Mouse (Mus musculus) heart, postnatal 10 days (tissue): ENCODE measurements around the gene Ptpn9. TPM values are rescaled to one million over a fixed set of nuclear protein-coding genes. Genes with fewer than 3 reads are reported as not detected.

Experiments
- DNase-seq, 2 experiments: peaks; one replicate each; pipeline ENCODE4 v3.0.0; 2021
- intact Hi-C: fragments of 180-260 bp; cut with DNase I; formaldehyde crosslinking; loops from one replicate; pipeline ENCODE4 v1.15.1; 2025
- total RNA-seq, 2 experiments: library from RNA; stranded (reverse); gene quantifications; 2 replicates each; pipeline ENCODE4 v1.2.3; 2021

The Ptpn9 gene
- total RNA-seq, 2 experiments from 2014 or later: 21.2 to 21.8 TPM

DNA sequence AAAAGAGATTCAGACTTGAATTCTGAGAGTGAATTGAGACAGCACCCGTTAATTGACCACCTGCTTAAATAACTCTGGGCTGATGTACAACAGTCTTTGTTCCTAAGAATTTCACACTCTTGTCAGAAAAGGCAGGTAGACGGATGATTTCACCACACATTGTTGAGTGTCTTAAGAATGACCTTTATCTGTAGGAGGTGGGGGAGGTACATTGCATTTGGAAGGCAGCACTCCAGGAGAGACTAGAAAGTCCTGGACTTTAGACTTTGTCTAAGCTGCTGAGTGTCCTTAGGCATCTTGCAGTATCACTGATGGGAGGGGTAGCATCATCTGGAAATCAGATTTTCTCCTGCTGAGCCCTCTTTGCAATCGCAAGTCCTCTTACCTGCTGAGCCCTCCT, 87.5 kb downstream of the Ptpn9 start:
- intact Hi-C loops: no loop called here
- DNase-seq: no peak

Other genes starting within 250 kb of the Ptpn9 start
- gene Lingo1, start 198.5 kb upstream of the Ptpn9 start, total RNA-seq: 1 to 10 TPM; 2.1 to 2.3 TPM
- gene Odf3l1, start 130.2 kb upstream of the Ptpn9 start, total RNA-seq: under 1 TPM in 1 of 2 experiments, not detected in 1; 0.32 TPM
- 10 to 100 TPM; 42.6 to 43.4 TPM for gene Cspg4, start 129.9 kb upstream of the Ptpn9 start, total RNA-seq
- gene Snx33, start 66.6 kb upstream of the Ptpn9 start, total RNA-seq: 10 to 100 TPM; 11.5 to 13.1 TPM
- gene Imp3, start 57.4 kb upstream of the Ptpn9 start, total RNA-seq: 10 to 100 TPM; 45.5 to 48.7 TPM
- 1 to 10 TPM; 8.8 to 9.1 TPM for gene Snupn, start 44.0 kb upstream of the Ptpn9 start, total RNA-seq
- 10 to 100 TPM; 33.6 to 46.7 TPM for gene Sin3a, start 77.1 kb downstream of the Ptpn9 start, total RNA-seq
- 10 to 100 TPM; 50.7 to 55.5 TPM for gene Man2c1, start 135.8 kb downstream of the Ptpn9 start, total RNA-seq
- gene Neil1, start 153.4 kb downstream of the Ptpn9 start, total RNA-seq: 1 to 10 TPM; 4.0 to 5.1 TPM
- 10 to 100 TPM; 34.6 to 35.8 TPM for gene Commd4, start 163.4 kb downstream of the Ptpn9 start, total RNA-seq
- not detected for gene Trcg1, start 241.6 kb downstream of the Ptpn9 start, total RNA-seq